Mouse (Mus musculus): ENCODE measurements around the gene 1700102P08Rik.

DNA sequence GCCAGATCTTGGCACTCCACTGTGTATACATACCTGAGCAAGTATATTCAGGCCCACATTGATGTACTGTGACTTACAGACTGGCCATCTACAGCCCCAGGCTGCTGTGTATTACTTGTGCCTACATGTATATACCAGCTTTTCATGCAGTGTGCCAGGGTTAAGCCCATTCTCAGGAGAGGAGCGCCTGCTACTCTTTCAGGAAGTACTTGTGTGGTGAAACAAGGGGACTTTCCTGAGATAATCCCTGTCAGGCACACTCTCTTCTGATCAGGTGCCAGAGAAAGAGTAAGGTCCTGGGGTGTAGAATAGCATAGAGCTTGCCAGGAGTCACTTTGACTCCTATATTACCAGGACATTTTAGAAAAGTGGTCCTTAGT lies 67.3 kb downstream of the 1700102P08Rik start:
- TF ChIP-seq RAD21 (IDR thresholded peaks at IDR 0.05; ENCODE audit: low read depth, low read length) (no peak), ZNF384 (IDR thresholded peaks at IDR 0.05; ENCODE audit: low read depth, low read length) (no peak), TBP (conservative IDR thresholded peaks at IDR 0.05; ENCODE audit: low read depth, low read length) (no peak), CTCF (conservative IDR thresholded peaks at IDR 0.05 in 1 of 2, IDR thresholded peaks at IDR 0.05 in 1 of 2; ENCODE audit: low read depth in 2 of 2, low read length in 2 of 2) (no peak), EP300 (IDR thresholded peaks at IDR 0.05; ENCODE audit: low read length) (no peak), USF2 (conservative IDR thresholded peaks at IDR 0.05; ENCODE audit: low read depth, low read length) (no peak), TCF12 (IDR thresholded peaks at IDR 0.05; ENCODE audit: low read depth, low read length) (no peak), POLR2A (IDR thresholded peaks at IDR 0.05; ENCODE audit: low read depth, low read length) (no peak)
